Mouse (Mus musculus) frontal cortex, postnatal 25 days (tissue): ENCODE measurements at regions not wholly inside any gene's neighbourhood (a gene's known extent, or its start where the extent isn't known, plus 50 kb on each side); places are given as distances from the start of the nearest gene placed in this dataset.

ENCODE experiments used
- DNase-seq, 2 experiments: peaks; one replicate each; pipeline ENCODE4 v3.0.0; 2022; ENCODE audit warnings: low spot score in 2 of 2

DNA sequence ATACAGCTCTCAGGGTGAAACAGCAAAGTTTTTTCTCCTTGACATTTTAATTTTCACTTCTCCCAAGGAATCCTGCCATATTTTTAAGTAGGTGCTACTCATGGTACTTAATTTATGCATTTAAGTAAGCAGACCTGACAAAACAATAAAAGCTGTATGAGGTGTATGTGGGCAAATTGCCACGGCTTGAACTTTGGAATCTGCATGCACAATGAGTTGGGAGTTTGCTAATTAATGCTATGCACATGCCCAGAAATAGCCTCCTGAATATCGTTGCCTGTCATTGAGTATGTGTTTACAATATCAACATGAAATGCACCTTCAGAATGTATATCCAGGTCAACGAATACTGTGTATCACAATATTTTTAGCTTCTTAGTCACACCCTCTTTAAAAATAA is 498.9 kb downstream of the Olfm4 start:
- DNase-seq: no peak

DNA sequence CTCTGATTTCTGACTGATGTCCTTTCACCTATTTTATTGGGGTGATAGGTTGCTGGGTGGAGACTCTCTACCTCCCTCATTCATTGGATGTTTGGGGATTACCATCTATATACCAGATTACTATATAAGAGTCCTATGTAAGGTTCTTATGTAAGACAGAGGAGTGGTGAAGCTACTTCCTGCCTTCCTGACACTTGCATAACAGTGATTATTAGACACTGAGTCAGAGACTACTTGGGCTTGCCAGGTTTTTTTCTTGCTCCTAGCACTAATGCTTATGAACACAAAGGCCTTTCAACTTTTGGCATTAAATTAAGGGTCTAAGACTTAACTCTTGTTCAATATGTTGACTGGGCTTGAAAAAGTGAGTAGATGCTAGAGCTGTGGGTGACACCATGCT is 500.4 kb downstream of the Olfm4 start:
- DNase-seq: no peak

DNA sequence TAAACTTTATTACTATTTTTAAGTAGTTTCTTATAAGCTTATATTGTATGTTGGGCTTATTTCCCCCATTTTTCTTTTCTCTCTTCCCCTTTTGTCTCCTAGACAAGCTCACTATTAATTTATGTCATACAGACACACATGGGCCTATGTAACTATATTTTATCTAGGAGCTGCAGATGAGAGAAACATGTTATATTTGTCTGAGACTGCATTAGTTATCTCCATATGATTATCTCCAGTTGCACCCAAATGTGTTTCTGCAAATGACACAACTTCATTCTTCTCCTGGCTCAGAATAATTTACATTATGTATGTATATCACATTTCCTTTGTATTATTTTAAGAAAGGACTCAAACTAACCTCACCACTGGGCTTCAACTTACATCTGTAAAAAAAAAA is 501.3 kb downstream of the Olfm4 start:
- no peak for DNase-seq

DNA sequence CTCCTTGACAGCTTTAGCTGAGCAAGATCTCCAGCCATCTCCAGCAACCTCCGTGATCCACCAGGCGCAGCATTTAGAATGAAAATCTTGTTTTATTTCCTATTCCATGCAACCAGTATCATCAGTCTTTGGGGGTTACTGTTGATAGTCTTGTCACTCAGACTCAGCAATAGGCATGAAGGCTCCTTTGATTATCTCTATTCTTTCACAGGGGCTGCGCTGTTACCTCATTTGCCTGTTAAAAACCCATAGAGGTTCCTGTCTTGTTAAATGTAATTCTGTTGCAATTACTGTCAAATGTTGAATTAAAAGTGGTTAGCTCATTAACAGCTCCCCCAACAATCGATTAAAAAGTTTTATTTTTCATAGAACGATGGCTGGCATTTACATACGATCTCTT is 502.7 kb downstream of the Olfm4 start:
- no peak for DNase-seq

DNA sequence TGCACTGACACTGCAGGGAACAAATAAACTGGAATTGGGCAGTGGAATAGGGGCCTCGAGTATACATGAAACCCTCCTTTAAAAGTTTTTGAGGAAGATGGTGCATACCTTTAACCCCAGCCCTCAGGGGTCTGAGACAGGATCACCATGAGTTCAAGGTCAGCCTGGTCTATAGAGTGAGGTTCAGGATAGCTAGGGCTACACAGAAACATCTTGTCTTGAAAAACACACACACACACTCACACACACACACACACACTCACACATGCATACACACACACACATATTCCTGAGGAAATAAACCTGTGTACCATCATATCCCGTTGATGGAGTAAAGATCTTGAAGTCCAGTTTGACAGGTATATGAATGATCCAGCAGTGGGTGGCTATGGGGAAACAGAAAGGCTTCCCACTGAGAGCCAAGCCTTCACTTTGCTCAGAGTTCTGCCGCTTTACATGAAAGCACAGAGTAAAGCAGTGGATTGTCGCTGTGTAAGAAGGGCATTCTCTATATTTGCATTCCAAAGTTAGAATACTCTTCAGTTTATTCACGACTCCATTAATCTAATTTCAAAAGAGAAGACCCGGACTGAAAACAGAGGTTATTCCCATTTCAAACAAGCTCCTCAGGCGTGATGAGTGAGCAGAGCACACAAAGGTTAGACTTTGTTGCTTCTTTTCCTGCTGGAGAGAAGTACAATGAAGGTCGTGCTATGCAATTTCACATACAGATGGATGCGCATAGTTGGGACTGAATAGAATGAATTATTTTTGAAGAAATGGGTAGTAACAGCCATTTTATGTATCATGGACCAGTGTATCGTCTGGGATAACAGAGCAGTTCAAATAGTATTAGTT is 508.4 kb downstream of the Olfm4 start:
- DNase-seq: no peak

DNA sequence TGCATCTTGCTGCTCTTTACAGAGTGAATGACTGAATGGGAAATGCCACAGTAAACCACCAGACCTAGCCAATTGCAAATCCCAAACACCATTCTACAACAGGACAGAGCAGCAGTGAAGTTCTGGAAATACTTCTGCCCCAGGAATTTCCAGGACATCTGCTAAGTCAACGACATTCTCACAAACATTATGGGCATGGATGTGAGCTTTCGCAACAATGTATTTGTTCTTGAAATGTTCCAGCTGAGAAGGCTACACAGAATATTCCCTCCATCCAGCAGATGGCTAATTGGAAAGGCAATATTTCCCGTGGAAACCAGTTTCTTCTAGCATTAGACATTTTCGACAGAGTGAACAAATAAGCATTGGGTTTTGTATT is 509.0 kb downstream of the Olfm4 start:
- no peak for DNase-seq

DNA sequence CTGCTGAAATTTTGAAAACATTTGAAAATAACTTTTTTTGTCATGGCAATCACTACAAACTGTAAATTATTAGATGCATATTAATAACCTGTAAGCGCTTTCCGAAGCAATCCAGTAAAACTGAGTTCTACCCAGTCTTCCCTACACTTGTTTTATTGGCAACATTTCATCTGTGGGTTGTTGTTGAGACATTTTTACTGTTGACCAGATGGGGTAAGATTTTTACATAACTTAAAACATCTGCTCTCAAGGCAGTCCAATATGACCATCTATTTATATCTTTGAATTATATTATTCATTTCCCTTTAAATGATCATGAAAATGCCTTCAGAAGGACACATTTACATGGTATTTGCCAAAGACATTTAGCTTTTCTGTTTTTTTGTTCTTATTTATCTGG is 520.5 kb downstream of the Olfm4 start:
- DNase-seq: no peak

DNA sequence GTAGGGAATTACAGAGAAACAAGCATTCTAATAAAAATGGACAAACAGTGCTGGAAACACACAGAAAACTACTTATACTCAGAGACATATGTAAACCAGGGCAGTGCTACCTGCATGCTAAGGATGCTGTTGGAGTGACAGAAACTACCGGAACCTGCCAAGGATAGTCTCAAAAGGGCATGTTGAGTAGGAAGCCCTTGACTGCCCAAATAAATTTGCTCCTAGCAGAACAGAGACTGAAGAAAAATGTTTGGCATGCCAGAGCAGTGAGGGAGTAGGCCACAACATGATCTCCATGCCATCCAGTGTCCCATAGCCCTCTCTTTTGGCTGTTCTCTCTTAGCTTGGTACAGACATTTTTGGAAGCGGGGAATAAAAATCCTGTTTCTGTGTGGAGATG is 532.7 kb downstream of the Olfm4 start:
- DNase-seq: no peak

DNA sequence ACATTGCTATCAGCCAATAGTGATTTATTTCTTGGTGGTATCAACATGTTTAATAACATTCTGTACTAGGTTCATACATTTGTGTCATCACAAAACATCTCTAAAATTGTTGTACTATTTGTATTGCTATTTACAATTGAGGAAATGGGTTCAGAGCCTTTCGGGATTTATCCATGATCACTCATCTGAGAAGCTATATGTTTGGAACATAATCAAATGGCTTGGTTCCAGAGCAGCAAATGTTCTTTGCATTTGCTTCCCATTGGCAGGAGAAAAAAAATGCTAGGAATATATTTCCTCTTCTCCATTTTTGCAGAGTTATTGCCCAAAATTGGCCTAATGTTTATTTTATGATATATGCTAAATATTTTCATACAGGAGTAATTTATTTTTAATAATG is 537.3 kb downstream of the Olfm4 start:
- DNase-seq: no peak

DNA sequence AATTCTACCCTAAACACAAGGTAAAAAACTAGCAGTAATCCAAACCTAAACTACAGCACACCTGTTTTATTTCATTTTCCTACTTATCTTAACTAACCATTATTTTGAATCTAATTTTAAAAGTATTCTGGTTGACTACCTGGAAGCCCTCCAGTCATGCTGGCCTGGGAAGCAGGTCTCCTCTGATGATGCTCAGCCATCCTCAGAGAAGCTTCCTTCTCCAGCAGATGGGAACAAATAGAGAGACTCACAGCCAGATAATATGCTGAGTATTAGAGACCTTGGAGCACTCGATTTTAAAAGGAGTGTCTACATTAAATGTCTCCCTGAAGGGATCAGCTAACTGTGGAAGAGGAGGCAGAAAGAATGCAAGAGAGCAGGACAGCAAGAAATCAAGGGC is 537.8 kb downstream of the Olfm4 start:
- no peak for DNase-seq

DNA sequence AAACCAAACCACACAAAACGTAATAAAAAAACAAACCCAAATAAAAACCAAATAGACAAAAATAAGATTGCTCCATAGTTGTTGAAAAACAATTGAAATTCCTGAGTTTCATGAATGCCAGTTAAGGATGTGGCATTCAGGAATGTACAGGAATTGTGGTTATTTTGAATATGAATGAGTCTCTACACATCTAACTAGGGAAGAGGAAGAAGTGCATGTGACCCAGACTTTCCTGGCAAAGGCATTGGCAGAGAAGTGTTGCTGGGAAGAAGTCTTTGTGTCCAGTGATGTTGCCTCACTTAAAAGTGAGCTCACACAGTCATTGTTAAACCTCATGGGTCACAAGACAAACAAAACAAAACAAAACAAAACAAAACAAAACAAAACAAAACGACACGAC is 538.7 kb downstream of the Olfm4 start:
- no peak for DNase-seq

DNA sequence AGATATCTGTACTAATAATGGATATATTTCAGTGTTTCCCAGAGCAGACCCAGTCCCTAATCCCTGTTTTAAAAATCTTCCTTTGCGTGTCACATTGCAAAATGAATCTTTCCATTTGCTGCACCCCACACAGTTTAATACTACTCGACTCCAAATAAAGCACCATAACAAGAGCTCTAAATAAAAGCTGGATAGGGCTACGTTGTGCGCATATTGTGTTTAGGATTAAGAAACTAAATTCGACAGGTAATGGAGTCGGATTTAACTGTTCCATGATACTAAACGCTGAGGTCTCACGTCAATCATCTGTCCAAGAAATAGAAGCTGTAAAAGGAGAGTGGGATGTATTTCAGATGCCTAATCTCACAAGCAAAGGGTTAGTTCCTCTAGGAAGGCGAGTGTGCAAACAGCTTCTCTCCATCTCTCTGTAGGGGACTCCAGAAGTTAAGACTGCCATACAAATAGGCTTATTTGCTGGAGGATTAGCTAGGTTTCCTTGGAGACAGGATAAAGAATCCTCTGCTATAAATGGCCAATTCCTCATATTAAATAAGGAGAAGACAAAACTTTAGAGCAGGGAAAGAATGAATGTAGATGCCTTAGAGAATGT is 544.6 kb downstream of the Olfm4 start:
- no peak for DNase-seq

DNA sequence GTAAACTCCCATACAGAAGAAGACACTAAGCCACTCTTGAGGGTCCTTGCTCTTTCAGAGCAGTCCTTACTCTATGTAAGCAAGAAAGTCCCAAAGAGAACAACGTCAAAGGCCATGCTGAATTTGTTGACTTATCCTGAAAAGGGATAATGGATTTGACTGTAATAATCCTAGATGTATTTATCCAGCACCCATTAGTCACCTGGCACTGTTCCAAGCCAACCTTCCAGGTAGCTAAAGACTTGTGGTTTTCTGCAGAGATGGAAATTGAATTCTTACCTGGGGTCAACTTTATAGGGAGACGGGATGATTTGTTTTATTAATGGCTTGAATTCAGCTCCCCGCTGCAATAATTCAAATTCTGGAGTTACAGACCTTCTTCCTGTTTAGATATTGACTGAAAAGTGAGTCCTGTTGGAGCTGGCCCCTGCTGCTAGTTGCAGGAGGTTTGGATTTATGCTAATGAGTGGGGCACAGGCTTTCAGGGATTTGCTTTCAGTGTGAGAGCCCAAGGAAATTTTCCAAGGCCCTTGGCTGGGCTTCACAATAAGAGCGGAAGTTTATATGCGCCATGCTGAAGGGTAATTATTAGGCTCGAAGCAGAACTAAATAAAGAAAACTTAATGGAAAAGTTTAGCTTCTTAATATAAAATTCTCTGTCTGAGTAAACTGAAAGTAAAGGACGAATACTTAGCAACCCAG is 552.3 kb downstream of the Olfm4 start:
- no peak for DNase-seq

DNA sequence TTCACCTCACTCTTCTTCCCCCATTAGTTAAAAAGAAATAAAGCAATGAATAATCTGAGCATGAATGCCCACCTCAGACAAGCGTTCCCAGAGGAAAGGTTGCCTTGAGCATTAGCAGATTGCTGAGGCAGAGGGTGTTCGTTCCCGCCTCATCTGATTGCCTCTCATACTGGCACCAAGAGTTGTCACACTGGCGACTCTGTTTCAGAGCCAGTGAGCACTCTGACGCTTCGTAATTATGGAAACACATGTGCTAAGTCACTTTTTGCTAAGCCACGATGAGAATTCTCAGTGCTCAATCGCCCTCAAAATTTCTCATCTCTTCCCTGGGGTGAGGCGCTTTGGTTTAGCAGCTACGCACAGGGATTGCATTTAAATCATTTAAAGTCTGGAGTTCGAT is 576.1 kb downstream of the Olfm4 start:
- no peak for DNase-seq
